Mouse (Mus musculus): ENCODE data around the gene Sgsm3.

The Sgsm3 gene

DNA sequence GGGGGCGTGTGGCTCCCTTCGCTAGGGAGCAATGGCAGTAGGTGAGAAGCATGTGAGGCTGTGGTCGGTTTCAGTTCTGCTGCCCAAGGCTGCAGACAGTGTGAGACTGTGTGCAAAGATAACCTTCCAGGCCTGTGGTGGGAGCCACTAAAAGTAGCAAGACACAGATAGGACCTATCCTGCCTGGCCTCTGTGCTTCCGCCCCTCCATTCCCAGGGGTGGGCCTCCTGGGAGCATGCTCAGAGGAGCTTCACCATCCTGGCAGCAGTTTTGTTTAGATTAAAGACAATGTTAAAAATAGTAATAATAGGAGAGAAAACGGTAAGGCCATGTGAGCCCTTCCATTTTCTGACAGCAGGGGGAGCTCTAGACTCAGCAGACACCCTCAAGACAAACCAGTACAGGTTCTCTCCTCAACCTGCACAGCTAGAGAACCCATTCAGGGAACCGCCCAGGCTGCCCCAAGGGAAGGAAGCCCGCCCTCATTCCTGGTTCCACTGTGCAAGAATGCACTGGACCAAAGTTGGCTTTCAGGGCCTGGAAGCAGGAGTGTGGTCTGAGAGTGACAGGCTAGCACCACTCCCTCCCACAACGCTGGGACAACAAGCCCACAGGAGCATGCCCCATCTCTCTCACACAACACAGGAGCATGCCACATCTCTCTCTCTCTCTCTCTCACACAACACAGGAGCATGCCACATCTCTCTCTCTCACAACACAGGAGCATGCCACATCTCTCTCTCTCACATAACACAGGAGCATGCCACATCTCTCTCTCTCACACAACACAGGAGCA, 50.0 kb downstream of the Sgsm3 start:
- DNase-seq: peak; percentile 79 to 87

GRCm38 (mm10) chr15:81030891-81031425, 53.4 kb downstream of the Sgsm3 start:
- DNase-seq: no peak

DNA sequence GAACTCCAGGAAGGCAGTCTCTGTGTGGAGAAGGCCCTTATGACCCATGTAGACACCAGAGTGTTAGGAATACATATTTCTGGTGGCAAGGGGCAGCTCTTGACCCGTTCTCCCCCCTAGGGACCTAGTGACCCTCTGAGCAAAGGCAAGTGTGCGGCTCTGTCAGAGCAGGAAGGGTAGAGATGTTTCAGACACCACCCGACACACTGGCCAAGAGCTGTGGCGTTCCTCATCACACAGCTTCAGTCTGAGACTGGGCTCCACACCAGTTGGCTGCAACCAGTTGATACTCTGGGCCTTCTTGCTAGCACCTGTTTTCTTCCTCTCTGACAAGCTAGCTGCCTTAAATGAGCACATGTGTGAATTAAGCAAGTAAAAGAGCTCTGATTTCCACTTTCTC, 54.0 kb downstream of the Sgsm3 start:
- no peak for DNase-seq

- no peak for DNase-seq
Observed at GRCm38 (mm10) chr15:81032941-81033629, 55.5 kb downstream of the Sgsm3 start.

DNA sequence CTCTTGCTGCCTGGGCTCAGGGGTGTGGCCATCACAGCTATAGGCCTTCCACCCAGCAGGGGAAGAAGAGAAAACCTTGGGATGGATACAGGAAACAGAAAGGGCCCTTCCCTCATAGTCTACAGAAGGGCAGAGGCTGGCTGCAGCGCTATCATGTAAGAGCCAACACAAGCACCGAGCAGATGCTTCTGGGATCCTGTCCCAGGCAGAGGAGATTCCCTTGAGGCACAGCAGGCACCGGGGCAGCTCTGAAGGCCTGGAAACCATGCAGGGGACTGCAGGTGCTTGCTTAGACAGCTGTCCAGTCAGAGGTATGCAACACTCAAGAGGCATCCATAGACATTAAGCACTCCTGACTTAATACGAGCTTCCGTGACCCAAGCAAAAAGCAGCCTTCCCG, 56.6 kb downstream of the Sgsm3 start:
- DNase-seq: no peak

DNA sequence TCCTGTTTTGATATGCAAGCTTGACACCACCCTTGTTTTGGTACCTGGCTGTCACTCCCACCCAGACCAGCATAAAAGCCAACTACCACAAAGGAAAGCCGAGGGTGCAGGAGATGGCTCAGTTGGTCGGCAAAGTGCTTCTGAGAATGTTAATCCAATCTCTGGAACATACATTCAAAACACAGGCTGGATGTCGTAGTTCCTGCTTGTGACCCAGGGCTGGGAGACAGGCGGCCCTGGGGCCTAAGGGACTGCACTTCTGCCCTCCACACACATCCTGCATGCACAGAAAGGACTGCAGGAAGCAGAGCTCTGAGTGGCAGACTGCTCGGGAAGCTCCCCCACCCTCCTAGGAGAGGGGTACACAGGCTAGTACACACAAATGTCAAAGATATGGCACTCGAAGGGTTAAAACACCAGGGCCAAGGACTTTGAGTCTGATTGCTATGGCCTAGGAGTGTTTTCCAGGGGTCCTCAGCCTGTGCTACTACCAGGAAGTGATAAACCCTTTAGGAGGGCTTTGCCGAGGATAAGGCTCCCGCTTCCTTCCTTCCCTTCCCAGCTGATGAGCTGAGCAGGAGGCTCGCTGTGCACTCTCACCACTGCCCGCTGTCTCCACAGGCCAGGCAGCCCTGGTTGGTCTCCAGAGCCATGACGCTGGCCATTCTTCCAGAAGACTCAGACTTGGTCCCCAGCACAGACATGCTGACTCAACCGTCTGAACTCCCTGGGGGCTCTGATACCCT, 58.0 kb downstream of the Sgsm3 start:
- DNase-seq: no peak

DNA sequence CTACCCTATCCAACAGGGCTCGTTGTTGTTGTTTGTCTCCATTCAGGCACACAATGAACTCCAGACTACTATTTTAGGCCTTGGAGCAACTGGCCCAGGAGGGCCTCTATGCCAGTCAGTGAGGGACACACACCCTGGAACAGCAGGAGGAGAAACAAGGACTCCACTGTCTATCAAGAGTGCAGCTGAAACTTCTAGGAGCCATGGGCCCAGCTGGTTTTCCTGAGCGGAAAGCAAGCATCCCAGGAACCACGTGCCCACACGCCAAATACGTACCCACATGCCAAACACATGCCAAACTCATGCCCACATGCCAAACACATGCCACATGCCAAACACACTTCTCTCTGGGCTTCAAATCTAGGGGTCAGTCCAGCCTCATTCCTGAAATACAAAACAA, 60.9 kb downstream of the Sgsm3 start:
- no peak for DNase-seq

DNA sequence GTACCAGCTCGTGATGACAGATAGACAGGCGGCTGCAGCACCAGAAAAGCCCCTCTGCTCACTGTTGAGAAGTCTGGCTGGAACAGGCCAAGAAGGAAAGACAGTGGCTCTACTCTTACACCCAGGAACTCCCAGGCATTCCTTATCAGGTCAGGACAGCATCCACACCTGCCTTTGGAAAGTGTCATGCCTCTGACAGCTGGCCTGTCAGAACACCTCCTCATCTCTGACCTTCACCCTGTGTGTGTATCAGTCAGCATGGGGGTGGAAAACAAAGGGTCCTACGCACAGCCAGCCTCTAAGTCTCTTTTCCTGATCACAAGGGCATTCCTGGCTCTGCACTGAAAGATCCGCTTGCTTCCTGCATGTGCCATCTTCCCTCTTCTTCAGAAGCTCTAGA, 64.2 kb downstream of the Sgsm3 start:
- DNase-seq: no peak

DNA sequence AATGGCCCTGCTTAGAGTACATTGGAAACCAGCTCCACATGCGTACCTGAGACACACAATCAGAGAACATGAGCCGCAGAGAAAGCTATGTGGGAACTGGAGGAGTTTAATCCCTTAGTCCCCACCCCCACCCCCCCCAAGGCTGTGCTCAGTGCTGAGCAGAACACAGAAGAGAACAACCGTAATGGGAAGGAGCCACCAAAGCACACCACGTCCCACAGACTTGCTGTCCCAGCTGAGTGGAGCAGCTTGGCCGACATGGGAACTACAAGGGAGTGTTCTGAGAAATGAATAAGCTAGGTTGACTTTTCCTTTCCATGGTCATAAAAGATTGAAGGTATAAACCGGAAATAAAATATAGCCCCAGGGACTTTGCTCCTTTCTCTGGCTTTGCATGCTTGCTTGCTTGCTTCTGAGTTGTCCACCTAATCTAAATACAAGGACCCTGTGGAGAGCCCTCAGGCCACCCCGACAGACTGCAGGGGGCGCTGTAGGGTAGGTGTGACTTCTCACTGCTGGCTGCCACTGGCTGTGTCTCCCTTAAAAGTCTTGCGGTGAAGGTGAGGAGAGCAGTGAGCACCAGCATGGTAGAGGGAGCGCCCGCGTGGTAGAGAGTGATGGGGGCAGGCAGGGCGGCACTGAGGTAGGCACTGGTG, 64.8 kb downstream of the Sgsm3 start:
- peak in 1 of 2 experiments; percentile 68 for DNase-seq

- peak; percentile 55 to 60 for DNase-seq
Observed at GRCm38 (mm10) chr15:81044446-81044845, 66.9 kb downstream of the Sgsm3 start.

GRCm38 (mm10) chr15:81045336-81045735, 67.8 kb downstream of the Sgsm3 start:
- DNase-seq: peak; percentile 59 to 64

DNA sequence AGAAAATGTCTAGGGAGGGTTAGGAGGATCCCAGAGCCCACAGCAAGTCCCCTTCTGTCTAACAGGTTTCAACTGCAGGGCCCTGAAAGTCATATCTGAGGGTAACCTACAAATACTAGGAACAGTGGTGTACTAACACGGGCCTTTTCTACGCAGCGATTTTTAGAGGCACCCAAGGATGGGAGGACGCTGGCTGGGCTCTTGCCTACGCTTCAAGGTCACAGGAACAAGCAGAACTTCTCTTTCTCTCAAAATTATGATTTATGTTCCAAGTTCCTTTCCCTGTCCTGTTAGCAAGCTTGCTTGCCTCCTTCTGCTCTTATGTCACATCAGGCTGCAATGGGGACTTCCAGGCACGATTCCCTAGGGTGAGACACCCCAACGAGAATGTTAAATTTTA, 68.5 kb downstream of the Sgsm3 start:
- no peak for DNase-seq

DNA sequence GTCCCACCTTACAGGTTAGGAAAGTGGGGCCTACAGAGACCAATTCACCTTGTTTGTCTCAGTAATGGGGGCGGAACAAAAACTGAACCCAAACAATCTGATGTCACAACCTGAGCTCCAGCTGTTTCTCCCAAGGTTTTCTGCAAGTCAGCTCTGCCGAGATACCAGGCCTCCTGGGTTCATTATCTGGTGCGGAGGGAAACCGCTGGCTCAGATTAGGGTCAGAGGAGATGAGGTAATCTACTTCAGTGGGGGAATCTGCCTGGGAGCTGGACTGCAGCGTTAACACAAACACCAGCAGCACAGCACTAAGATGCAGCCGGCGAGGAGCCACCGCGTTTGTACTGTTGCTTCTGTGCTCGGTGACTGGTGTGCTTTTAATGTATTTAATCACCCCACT, 69.9 kb downstream of the Sgsm3 start:
- no peak for DNase-seq

DNA sequence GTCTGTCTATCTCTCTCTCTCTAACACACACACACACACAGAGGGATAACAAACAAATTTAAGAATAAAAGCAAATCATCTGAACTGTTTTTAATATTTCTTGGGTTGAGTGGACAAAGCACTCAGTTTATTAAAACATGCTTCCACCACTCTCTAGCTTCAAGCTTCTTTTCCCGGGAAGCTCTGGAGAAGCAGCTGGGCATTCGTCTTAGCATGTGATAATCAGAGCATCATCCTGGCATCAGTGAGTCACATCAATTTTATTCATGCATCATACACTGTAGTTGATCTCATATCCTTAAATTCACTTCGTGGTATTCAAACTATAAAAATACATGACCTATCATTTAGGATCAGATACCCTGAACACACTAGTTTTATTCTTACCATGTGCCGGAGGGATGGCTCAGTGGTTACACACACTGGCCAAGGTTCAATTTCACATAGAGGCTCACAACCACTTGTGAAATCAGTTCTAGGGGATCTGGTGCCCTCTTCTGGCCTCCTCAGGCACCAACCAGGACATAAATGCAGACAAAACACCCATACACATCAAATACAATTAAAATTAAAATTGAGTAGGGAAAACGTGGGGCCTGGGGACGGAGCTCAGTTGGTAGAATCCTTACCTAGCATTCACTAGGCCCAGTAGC, 72.0 kb downstream of the Sgsm3 start:
- peak in 1 of 2 experiments; percentile 65 for DNase-seq

GRCm38 (mm10) chr15:81050488-81050887, 72.9 kb downstream of the Sgsm3 start:
- DNase-seq: no peak

- no peak for DNase-seq
Observed at GRCm38 (mm10) chr15:81052491-81052890, 74.9 kb downstream of the Sgsm3 start.

DNA sequence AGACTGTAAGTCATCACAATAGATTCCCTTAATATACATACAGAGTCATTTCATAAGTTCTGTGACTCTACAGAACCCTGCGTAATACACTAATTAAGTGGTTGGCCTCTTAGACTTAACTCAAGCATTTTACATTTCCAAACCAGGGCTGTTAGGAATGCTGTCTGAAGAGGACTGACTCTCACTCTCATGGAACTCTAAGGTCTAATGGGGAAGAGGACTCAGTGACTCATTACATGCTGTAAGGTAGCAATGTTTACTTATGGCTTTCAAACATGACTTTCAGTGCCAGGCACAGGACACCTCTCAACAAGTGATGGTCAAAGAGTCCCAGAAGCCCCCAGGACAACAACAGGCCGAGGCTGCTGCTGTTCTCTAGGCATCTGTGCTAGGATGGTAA, 77.9 kb downstream of the Sgsm3 start:
- no peak for DNase-seq

DNA sequence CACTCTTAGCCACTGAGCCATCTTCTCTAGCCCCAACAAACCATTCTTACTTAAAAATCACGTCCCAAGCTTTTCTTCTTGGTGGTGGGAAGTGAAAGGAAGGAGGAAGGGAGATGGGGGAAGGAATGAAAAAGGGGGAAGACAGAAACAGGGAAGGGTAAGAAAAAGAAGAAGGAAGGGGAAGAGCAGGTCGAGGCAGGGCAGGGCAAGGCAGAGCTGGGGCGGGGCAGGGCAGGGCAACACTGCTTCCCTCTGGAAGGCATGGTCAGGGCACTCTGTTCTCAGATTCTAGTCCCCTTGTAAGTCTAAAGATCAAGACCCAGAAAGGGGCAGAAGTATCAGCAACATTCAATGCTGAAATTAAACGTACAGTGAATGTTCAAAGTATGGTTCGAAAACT, 80.2 kb downstream of the Sgsm3 start:
- DNase-seq: no peak

DNA sequence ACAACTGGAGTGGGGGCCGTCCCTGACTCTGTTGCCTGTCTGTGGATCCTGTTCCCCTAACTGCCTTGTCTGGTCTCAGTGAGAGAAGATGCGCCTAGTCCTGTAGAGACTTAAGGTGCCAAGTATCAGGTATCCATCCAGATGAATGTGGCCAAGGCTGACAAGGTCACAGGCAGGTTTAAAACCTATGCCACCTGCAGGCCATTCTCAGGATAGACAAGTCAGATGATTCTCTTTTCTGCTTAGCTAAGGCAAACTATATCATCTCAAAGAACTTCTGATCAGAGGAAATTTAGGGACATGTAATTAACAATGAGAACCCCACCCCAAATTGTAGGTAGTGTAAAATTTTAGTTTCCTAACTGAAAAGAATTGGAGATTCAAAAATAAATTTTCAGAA, 83.4 kb downstream of the Sgsm3 start:
- DNase-seq: no peak
